ENCODE assay signal across 28 mouse cellular contexts in genomic region chr2:18814447-18814804, GRCm38 (mm10).
DNase-seq lines count a peak whose midpoint lies in the region; ATAC-seq and TF ChIP-seq lines count a peak whose summit lies in the region.
"Had no signal": no experiment of that assay in that cellular context is flagged by ENCODE, and none has a peak within 500 bp of the region (broad histone marks: within the 10 kb centered on the region; RNA-seq: fewer than 3 reads in every experiment).

No protein-coding gene starts in this region.

- DNase-seq in embryo, embryonic 10 days (ENCODE audit: low spot score): peak; percentile 20
- DNase-seq in embryo, embryonic 9.5 days (ENCODE audit: extremely low spot score): no peak
- DNase-seq in heart, embryonic 10.5 days (ENCODE audit: low spot score): no peak
- DNase-seq in midbrain, embryonic 11.5 days (ENCODE audit: low spot score, missing footprints): no peak
- DNase-seq in midbrain, postnatal 0 days (ENCODE audit: low spot score): no peak
- no peak for DNase-seq in CH12.LX (ENCODE audit: extremely low read depth)
- no peak for DNase-seq in kidney, adult 2 months
- DNase-seq: adrenal gland, postnatal 25 days; cerebellum, adult 18-20 months; cerebellum, postnatal 10 days; gastrocnemius, postnatal 10 days; kidney, adult 18-20 months; kidney, postnatal 4 days; liver, embryonic 13.5 days; lung, adult 18-20 months; lung, postnatal 4 days; thymus, adult 18-20 months; thymus, postnatal 25 days had no signal

- peak overlapping the region; percentile 7; the same call in 1 of the 2 replicates for H3K4me2 ChIP-seq in heart, embryonic 13.5 days
- no peak overlapping the region for H3K4me2 ChIP-seq in midbrain, embryonic 11.5 days
- H3K4me2 ChIP-seq in midbrain, postnatal 0 days (ENCODE audit: low read depth, low read length, poor library complexity, severe bottlenecking): no peak overlapping the region
- H3K4me2 ChIP-seq in CH12.LX (ENCODE audit: insufficient read depth, low read depth, poor library complexity, severe bottlenecking): peak overlapping the region; percentile 24
- H3K4me2 ChIP-seq: embryonic facial prominence, embryonic 13.5 days; limb, embryonic 15.5 days; liver, embryonic 13.5 days had no signal

- H3K4me3 ChIP-seq in heart, embryonic 13.5 days: no peak overlapping the region
- H3K4me3 ChIP-seq in heart, embryonic 10.5 days: no peak overlapping the region
- no peak overlapping the region for H3K4me3 ChIP-seq in midbrain, embryonic 11.5 days (ENCODE audit: low read depth, low read length)
- no peak overlapping the region for H3K4me3 ChIP-seq in midbrain, postnatal 0 days (ENCODE audit: low read depth, low read length)
- no peak overlapping the region for H3K4me3 ChIP-seq in CH12.LX (replicated peaks in 1 of 3; ENCODE audit: low read depth in 2 of 3, low read length in 2 of 3, poor library complexity in 1 of 3)
- no peak overlapping the region for H3K4me3 ChIP-seq in kidney, adult 2 months (ENCODE audit: insufficient read depth, low read depth, low read length)
- H3K4me3 ChIP-seq: embryonic facial prominence, embryonic 13.5 days; erythroblast, embryonic 14.5 days; limb, embryonic 15.5 days; liver, embryonic 13.5 days; megakaryocyte, embryonic 14.5 days had no signal

- no peaks in the 10 kb centered on the region for H3K27me3 ChIP-seq in heart, embryonic 13.5 days (replicated peaks)
- no peaks in the 10 kb centered on the region for H3K27me3 ChIP-seq in heart, embryonic 10.5 days (ENCODE audit: insufficient read depth, poor library complexity, severe bottlenecking)
- no peaks in the 10 kb centered on the region for H3K27me3 ChIP-seq in midbrain, embryonic 11.5 days (ENCODE audit: control insufficient read depth, insufficient read depth, low read length)
- H3K27me3 ChIP-seq in midbrain, postnatal 0 days (ENCODE audit: insufficient read depth, low read length): no peaks in the 10 kb centered on the region
- H3K27me3 ChIP-seq in CH12.LX (replicated peaks): no peaks in the 10 kb centered on the region
- no peaks in the 10 kb centered on the region for H3K27me3 ChIP-seq in kidney, adult 2 months (replicated peaks; ENCODE audit: control insufficient read depth, insufficient read depth, low read length)
- H3K27me3 ChIP-seq: limb, embryonic 15.5 days; liver, embryonic 13.5 days had no signal

- dilution Hi-C loops in CH12.LX (cut with MboI; ENCODE audit: extremely low pct_ligation_motif_present, extremely low pct_unique_long_range_greater_than_20kb, low sequenced_read_pairs): no loop called here

- H3K9ac ChIP-seq in heart, embryonic 13.5 days: no peak overlapping the region
- H3K9ac ChIP-seq in midbrain, embryonic 11.5 days (ENCODE audit: low read length): no peak overlapping the region
- no peak overlapping the region for H3K9ac ChIP-seq in midbrain, postnatal 0 days (replicated peaks; ENCODE audit: low read length, poor library complexity, severe bottlenecking)
- H3K9ac ChIP-seq in CH12.LX (ENCODE audit: insufficient read depth, low read depth): no peak overlapping the region
- H3K9ac ChIP-seq: embryonic facial prominence, embryonic 13.5 days; limb, embryonic 15.5 days; liver, embryonic 13.5 days had no signal

- ATAC-seq in heart, embryonic 13.5 days (ENCODE audit: extremely low read depth, insufficient number of reproducible peaks, low FRiP score, low TSS enrichment): no peak
- peak; percentile 44; the same call in 1 of the 2 replicates for ATAC-seq in midbrain, embryonic 11.5 days (ENCODE audit: low FRiP score)
- no peak for ATAC-seq in midbrain, postnatal 0 days (ENCODE audit: low FRiP score)
- ATAC-seq: forebrain, embryonic 16.5 days; hindbrain, embryonic 16.5 days; lung, postnatal 0 days had no signal

- TF ChIP-seq EP300 in CH12.LX (IDR thresholded peaks at IDR 0.05; ENCODE audit: low read length): no peak

- WGBS in heart, embryonic 13.5 days: 38% methylated on average over 5 of the region's 5 CpGs
- WGBS in heart, embryonic 10.5 days: 44% methylated on average over 5 of the region's 5 CpGs
- 61% methylated on average over 5 of the region's 5 CpGs for WGBS in midbrain, embryonic 11.5 days
- 44% methylated on average over 5 of the region's 5 CpGs for WGBS in midbrain, postnatal 0 days
- WGBS in kidney, adult 2 months: 50% methylated on average over 5 of the region's 5 CpGs

- TF ChIP-seq RAD21 in CH12.LX (IDR thresholded peaks at IDR 0.05; ENCODE audit: low read depth, low read length): no peak

- no peak for TF ChIP-seq CTCF in midbrain, postnatal 0 days (IDR thresholded peaks at IDR 0.05)
- no peak for TF ChIP-seq CTCF in CH12.LX (conservative IDR thresholded peaks at IDR 0.05 in 1 of 2, IDR thresholded peaks at IDR 0.05 in 1 of 2; ENCODE audit: low read depth in 2 of 2, low read length in 2 of 2)
- no peak for TF ChIP-seq CTCF in kidney, adult 2 months (conservative IDR thresholded peaks at IDR 0.05; ENCODE audit: insufficient read depth, insufficient read length, low read depth, low read length)

- H3K9me3 ChIP-seq in heart, embryonic 13.5 days: no peaks in the 10 kb centered on the region
- H3K9me3 ChIP-seq in heart, embryonic 10.5 days: no peaks in the 10 kb centered on the region
- H3K9me3 ChIP-seq in midbrain, embryonic 11.5 days (ENCODE audit: control insufficient read depth, low read length): no peaks in the 10 kb centered on the region
- no peaks in the 10 kb centered on the region for H3K9me3 ChIP-seq in midbrain, postnatal 0 days (ENCODE audit: low read length)
- no peaks in the 10 kb centered on the region for H3K9me3 ChIP-seq in CH12.LX (replicated peaks; ENCODE audit: low read length)
- H3K9me3 ChIP-seq: embryonic facial prominence, embryonic 13.5 days; limb, embryonic 15.5 days; liver, embryonic 13.5 days; megakaryocyte, embryonic 14.5 days had no signal

- H3K4me1 ChIP-seq in heart, embryonic 13.5 days: peaks cover 11% of the 10 kb centered on the region
- peaks cover 14% of the 10 kb centered on the region; the same call in 1 of the 2 replicates for H3K4me1 ChIP-seq in heart, embryonic 10.5 days
- H3K4me1 ChIP-seq in midbrain, embryonic 11.5 days (ENCODE audit: control insufficient read depth, insufficient read depth, low read length): no peaks in the 10 kb centered on the region
- no peaks in the 10 kb centered on the region for H3K4me1 ChIP-seq in midbrain, postnatal 0 days (ENCODE audit: insufficient read depth, low read length)
- peaks cover 6 to 45% of the 10 kb centered on the region in 2 experiments for H3K4me1 ChIP-seq in CH12.LX (ENCODE audit: control insufficient read depth in 1 of 2, insufficient read depth in 2 of 2)
- no peaks in the 10 kb centered on the region for H3K4me1 ChIP-seq in kidney, adult 2 months (ENCODE audit: control insufficient read depth, insufficient read depth, low read length)
- H3K4me1 ChIP-seq: liver, embryonic 13.5 days had no signal

- in situ Hi-C loops in CH12.LX (cut with MboI; ENCODE audit: low pct_ligation_motif_present, low pct_unique_long_range_greater_than_20kb, low sequenced_read_pairs): no loop called here

- no peaks in the 10 kb centered on the region for H3K36me3 ChIP-seq in heart, embryonic 13.5 days
- H3K36me3 ChIP-seq in heart, embryonic 10.5 days: no peaks in the 10 kb centered on the region
- H3K36me3 ChIP-seq in midbrain, embryonic 11.5 days (ENCODE audit: control insufficient read depth, insufficient read depth, low read length): no peaks in the 10 kb centered on the region
- H3K36me3 ChIP-seq in midbrain, postnatal 0 days (ENCODE audit: insufficient read depth, low read length): no peaks in the 10 kb centered on the region
- H3K36me3 ChIP-seq in CH12.LX (replicated peaks in 1 of 2; ENCODE audit: control insufficient read depth in 1 of 2, insufficient read depth in 1 of 2, low read length in 1 of 2): no peaks in the 10 kb centered on the region
- H3K36me3 ChIP-seq in kidney, adult 2 months (ENCODE audit: control insufficient read depth, insufficient read depth, low read length): no peaks in the 10 kb centered on the region
- H3K36me3 ChIP-seq: embryonic facial prominence, embryonic 13.5 days; limb, embryonic 15.5 days; liver, embryonic 13.5 days had no signal

- TF ChIP-seq POLR2A in CH12.LX (IDR thresholded peaks at IDR 0.05; ENCODE audit: low read depth, low read length): no peak
- TF ChIP-seq POLR2A in kidney, adult 2 months (IDR thresholded peaks at IDR 0.05; ENCODE audit: low read depth, low read length): no peak

- no peaks in the 10 kb centered on the region for H3K79me2 ChIP-seq in CH12.LX (replicated peaks; ENCODE audit: control insufficient read depth, extremely low read depth, insufficient read depth, poor library complexity, severe bottlenecking)

- no peak overlapping the region for H3K27ac ChIP-seq in heart, embryonic 13.5 days (replicated peaks)
- H3K27ac ChIP-seq in heart, embryonic 10.5 days: no peak overlapping the region
- H3K27ac ChIP-seq in midbrain, embryonic 11.5 days (ENCODE audit: low read depth, low read length): no peak overlapping the region
- H3K27ac ChIP-seq in midbrain, postnatal 0 days (ENCODE audit: low read depth, low read length): no peak overlapping the region
- H3K27ac ChIP-seq in CH12.LX (ENCODE audit: insufficient read depth, low read depth): no peak overlapping the region
- no peak overlapping the region for H3K27ac ChIP-seq in kidney, adult 2 months (ENCODE audit: insufficient read depth, low read depth, low read length)
- H3K27ac ChIP-seq: embryonic facial prominence, embryonic 13.5 days; kidney, postnatal 0 days; limb, embryonic 15.5 days; liver, embryonic 13.5 days; stomach, postnatal 0 days had no signal

TF ChIP-seq in CH12.LX, 34 proteins besides CTCF, POLR2A, EP300 and RAD21:
- TF ChIP-seq ELF1 (IDR thresholded peaks at IDR 0.05; ENCODE audit: low read depth, low read length) (no peak), UBTF (IDR thresholded peaks at IDR 0.05; ENCODE audit: low read depth, low read length) (no peak), BHLHE40 (IDR thresholded peaks at IDR 0.05; ENCODE audit: low read depth, low read length) (no peak), ZNF384 (IDR thresholded peaks at IDR 0.05; ENCODE audit: low read depth, low read length) (no peak), ZC3H11A (IDR thresholded peaks at IDR 0.05; ENCODE audit: low read depth, low read length) (no peak), NELFE (IDR thresholded peaks at IDR 0.05; ENCODE audit: low read depth, low read length) (no peak), CHD1 (IDR thresholded peaks at IDR 0.05; ENCODE audit: low read depth, low read length) (no peak), POLR2AphosphoS2 (IDR thresholded peaks at IDR 0.05; ENCODE audit: low read depth, low read length) (no peak), GABPA (IDR thresholded peaks at IDR 0.05; ENCODE audit: insufficient replicate concordance, low read depth, low read length) (no peak)

Comparison
In these comparisons a context has a peak if more than half of its experiments do, and no peak if none do; other contexts are left out.
1. H3K4me2 ChIP-seq: peak in heart, embryonic 13.5 days (single experiment) and CH12.LX (single experiment); none in midbrain, embryonic 11.5 days (single experiment) and midbrain, postnatal 0 days (single experiment).